Mouse (Mus musculus) embryonic fibroblast, embryonic 13.5 days (primary cell): ENCODE data around the gene A030005K14Rik.

ENCODE experiments used
- CTCF ChIP-seq: IDR thresholded peaks from 2 replicates; pipeline ENCODE4 v1.5.1; 2011; ENCODE audit warnings: mild to moderate bottlenecking, control low read depth, low read length, moderate library complexity, borderline replicate concordance; ENCODE audit not compliant: insufficient read depth
- POLR2A ChIP-seq: IDR thresholded peaks from 2 replicates; pipeline ENCODE4 v1.6.1; 2011; ENCODE audit warnings: low read depth, mild to moderate bottlenecking, control low read depth, low read length, moderate library complexity

DNA sequence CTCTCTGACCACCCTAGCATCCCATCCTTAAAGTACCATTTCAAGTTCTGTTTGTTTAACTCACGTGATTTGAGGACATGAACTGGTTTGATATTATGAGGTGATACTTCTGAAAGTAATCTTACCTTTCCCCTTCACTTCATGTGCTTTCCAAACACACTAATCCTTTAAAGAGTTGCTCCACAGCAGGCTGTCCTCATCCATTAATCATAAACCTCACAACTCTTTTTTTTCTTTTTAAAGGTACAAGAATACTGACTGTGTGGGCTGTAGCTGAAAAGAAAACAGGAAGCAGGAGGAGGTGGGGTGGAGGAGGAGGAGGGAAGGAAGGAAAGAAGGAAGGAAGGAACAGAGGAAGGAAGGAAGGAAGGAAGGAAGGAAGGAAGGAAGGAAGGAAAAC lies 27.2 kb downstream of the A030005K14Rik start:
- TF ChIP-seq POLR2A = no peak
- no peak for TF ChIP-seq CTCF
